Mouse (Mus musculus): ENCODE results near the gene Tgfb1i1. TPM values are rescaled to one million over a fixed set of nuclear protein-coding genes. Genes with fewer than 3 reads are reported as not detected.

The Tgfb1i1 gene
- polyA plus RNA-seq (2012; rRNA removed): 18.2 and 27.5 TPM in 2 replicates

GRCm38 (mm10) chr7:128246496-128247391 is at the start of gene Tgfb1i1:
Gene Tgfb1i1, plus strand, starts transcription at chr7:128246812.

GRCm38 (mm10) chr7:128206152-128206551 is 40.5 kb upstream of the Tgfb1i1 start, which contains the start of gene Cox6a2:
Gene Cox6a2, minus strand, starts transcription at chr7:128206387.

DNA sequence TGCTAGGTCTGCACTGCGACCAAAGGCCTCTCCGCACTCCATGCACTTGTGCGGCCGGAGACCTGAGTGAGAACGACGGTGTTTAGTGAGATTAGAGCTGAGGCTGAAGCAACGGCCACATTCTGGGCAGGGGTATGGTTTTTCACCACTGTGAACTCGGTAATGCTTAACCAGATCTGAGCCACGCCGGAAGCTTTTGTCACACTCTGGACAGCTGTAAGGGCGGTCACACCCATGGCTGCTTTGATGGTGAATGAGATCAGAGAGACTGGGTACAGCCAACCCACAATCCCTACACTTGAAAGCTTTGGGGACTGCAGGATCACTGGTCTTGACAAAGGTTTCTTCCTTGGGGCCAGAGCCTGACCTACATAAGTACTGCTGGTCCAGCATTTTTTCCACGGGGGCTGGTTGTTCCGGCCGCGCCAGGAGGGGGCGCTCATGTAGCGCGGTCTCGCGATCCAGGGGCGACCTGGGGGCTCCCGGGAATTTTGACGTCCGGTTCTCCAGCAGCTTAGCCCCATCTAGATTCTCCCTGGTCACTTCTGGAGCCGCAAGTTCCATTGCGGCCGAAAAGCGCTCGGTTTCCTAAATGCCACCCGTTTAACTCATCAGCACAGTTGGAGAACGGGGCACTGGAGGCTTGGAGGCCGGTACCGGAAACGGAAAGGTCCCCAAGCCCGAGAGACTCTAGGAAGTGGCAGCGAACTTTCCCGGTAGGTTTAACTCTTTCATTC is 9.6 kb upstream of the Tgfb1i1 start, which contains the start of gene Armc5:
TSS of gene Armc5 (plus strand) at position 487 of the 737 bp plus-strand sequence.

GRCm38 (mm10) chr7:128237927-128238778 is 8.5 kb upstream of the Tgfb1i1 start, which contains the start of gene 9130023H24Rik:
Gene 9130023H24Rik, minus strand, starts transcription at chr7:128238031.

DNA sequence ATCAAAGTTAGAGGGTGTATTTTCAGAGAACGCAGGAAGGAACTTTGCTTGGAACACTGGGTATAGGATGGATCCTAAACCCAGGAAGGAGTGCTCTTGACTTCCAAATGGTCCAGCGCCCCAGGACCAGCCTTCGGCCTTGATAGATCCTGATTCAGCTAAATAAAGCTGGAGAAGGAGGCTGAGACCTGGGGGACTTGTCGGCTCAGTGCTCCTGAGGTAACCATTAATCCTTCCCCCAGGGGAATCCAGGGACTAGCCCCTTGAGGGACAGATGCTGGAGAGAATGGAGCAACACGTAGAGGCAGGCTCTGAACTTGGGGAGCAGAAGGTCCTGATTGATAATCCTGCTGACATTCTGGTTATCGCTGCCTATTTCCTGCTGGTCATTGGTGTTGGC is 18.8 kb downstream of the Tgfb1i1 start, which contains the start of gene Slc5a2:
TSS of gene Slc5a2 (plus strand) at position 247 of the 400 bp plus-strand sequence.

DNA sequence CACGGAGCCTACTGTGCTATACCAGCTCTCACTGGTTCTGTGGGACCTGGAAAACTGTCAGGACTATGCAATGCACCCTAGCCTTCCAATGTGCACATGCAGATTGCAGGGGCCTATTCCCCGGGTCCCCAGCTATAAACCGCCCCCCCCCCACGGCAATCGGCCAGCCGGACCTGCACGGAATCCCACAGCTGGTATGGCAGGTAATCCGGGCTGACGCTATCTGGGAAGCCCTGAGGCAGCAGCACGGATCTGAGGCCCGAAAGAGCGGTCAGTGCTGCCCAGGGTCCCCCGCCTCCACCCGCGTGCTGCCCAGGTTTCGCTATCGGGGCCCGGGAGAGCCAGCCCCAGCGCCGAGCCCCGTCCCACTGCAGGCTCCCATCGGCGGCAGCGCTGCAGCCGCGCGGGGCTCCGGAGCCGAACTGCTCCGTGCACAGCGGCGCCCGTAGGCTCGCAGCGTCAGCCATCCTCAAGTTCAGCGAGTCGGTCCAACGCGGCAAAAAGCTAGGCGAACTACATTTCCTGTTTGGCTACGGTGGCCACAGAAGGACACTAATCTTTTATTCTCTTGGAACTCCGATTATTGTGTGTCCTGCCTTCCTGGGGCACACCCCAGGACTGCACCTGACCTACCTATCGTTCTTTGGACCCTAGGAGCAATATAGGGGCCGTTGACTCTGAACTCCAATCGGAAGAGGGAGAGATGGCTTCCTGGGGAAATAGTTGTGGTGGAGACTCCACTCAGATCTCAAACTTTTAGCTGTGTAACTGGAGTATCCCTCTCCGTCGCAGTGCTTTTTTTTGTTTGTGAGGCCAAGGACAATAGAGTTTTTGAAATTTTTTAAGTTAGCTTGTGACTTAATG is 51.2 kb downstream of the Tgfb1i1 start, which contains the start of gene BC017158:
TSS of gene BC017158 (minus strand) at position 554 of the 864 bp plus-strand sequence.

Other genes starting within 250 kb of the Tgfb1i1 start
- gene Trim72, start 242.9 kb upstream of the Tgfb1i1 start, polyA plus RNA-seq (2012; rRNA removed): 1.1 and 1.6 TPM in 2 replicates
- 0.91 and 2.4 TPM in 2 replicates for gene Itgam, start 184.2 kb upstream of the Tgfb1i1 start, polyA plus RNA-seq (2012; rRNA removed)
- 0.01 TPM in 1 of 2 replicates, not detected in the other for gene Gm49368, start 184.1 kb upstream of the Tgfb1i1 start, polyA plus RNA-seq (2012; rRNA removed)
- gene Itgax, start 117.3 kb upstream of the Tgfb1i1 start, polyA plus RNA-seq (2012; rRNA removed): 0.02 and 0.04 TPM in 2 replicates
- not detected in 2 replicates for gene Itgad, start 92.4 kb upstream of the Tgfb1i1 start, polyA plus RNA-seq (2012; rRNA removed)
- gene Cox6a2, start 40.4 kb upstream of the Tgfb1i1 start, polyA plus RNA-seq (2012; rRNA removed): 3.9 and 10.1 TPM in 2 replicates
- 11.5 and 14.5 TPM in 2 replicates for gene Armc5, start 9.5 kb upstream of the Tgfb1i1 start, polyA plus RNA-seq (2012; rRNA removed)
- 2.8 and 4.2 TPM in 2 replicates for gene 9130023H24Rik, start 8.8 kb upstream of the Tgfb1i1 start, polyA plus RNA-seq (2012; rRNA removed)
- gene Slc5a2, start 18.8 kb downstream of the Tgfb1i1 start, polyA plus RNA-seq (2012; rRNA removed): 0.30 and 0.39 TPM in 2 replicates
- 25.5 and 31.0 TPM in 2 replicates for gene BC017158, start 51.4 kb downstream of the Tgfb1i1 start, polyA plus RNA-seq (2012; rRNA removed)
- 15.2 and 31.5 TPM in 2 replicates for gene Rgs10, start 171.9 kb downstream of the Tgfb1i1 start, polyA plus RNA-seq (2012; rRNA removed)
- 140 and 164 TPM in 2 replicates for gene Tial1, start 214.9 kb downstream of the Tgfb1i1 start, polyA plus RNA-seq (2012; rRNA removed)